Mouse (Mus musculus) brain, embryonic 14.5 days (tissue): ENCODE measurements around the gene Cdt1.

Experiments
- CTCF ChIP-seq: fragments of 200-500 bp; IDR thresholded peaks from 2 replicates; pipeline ENCODE4 v1.5.1; 2012; ENCODE audit warnings: inconsistent platforms, mild to moderate bottlenecking, moderate library complexity, borderline replicate concordance; ENCODE audit not compliant: insufficient read depth, insufficient read length; ENCODE audit errors: extremely low read depth
- POLR2A ChIP-seq: fragments of 200-500 bp; IDR thresholded peaks from 2 replicates; pipeline ENCODE4 v1.6.1; 2012; ENCODE audit warnings: mild to moderate bottlenecking, inconsistent platforms, borderline replicate concordance; ENCODE audit not compliant: poor library complexity, insufficient read depth, insufficient read length, severe bottlenecking; ENCODE audit errors: extremely low read depth

DNA sequence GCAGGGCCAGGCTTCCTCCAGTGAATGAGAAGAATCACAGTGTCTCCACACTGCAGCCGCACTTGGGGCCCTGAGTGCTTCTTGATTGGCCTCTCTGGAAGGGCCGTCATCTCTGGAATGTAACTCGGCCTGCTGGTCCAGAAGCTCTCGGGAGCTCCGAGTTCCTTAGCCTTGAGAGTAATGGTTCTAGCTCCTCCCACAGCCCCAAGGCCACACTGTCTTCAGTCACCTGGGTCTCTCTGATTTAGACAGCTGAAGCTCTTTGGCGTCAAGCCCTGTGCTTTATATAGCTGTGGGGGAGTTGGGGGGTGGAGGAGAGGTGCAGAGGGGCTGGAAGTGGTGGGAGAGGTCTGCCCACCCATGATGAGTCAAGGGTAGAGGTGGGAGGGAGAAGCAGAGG, 30.8 kb upstream of the Cdt1 start:
- no peak for TF ChIP-seq CTCF
- no peak for TF ChIP-seq POLR2A
